Mouse (Mus musculus) limb, embryonic 13.5 days (tissue): Measurements from ENCODE around the gene Nup62. TPM values are rescaled to one million over a fixed set of nuclear protein-coding genes. Genes with fewer than 3 reads are reported as not detected.
"Not testable (repeated sequence)": the region's sequence is repeated elsewhere in the genome, so short reads cannot be mapped to it uniquely, and the experiment has no call there.

ENCODE experiments used
- ATAC-seq: fragments of 200-750 bp; cut with Nextera tagmentation; 2 replicates; pipeline ENCODE4 v1.8.0; 2017; ENCODE audit warnings: low read depth, moderate number of reproducible peaks, moderate TSS enrichment; ENCODE audit not compliant: low FRiP score
- H3K27ac ChIP-seq: fragments of 300-500 bp; sonication (generic); 2 replicates; pipeline ENCODE4 v1.5.1; 2015; ENCODE audit warnings: inconsistent platforms, mild to moderate bottlenecking, moderate library complexity
- H3K27me3 ChIP-seq: fragments of 300-500 bp; sonication (generic); 2 replicates; pipeline ENCODE4 v1.6.1; 2015; ENCODE audit warnings: mild to moderate bottlenecking, inconsistent platforms
- H3K36me3 ChIP-seq: fragments of 300-500 bp; sonication (generic); 2 replicates; pipeline ENCODE4 v1.6.1; 2015; ENCODE audit warnings: inconsistent platforms, mild to moderate bottlenecking, moderate library complexity
- H3K4me1 ChIP-seq: fragments of 300-500 bp; sonication (generic); 2 replicates; pipeline ENCODE4 v1.6.1; 2015; ENCODE audit warnings: inconsistent platforms
- H3K4me2 ChIP-seq: fragments of 300-500 bp; sonication (generic); replicated peaks from 2 replicates; pipeline ENCODE4 v1.6.1; 2015; ENCODE audit warnings: inconsistent platforms, mild to moderate bottlenecking, moderate library complexity
- H3K4me3 ChIP-seq: fragments of 300-500 bp; sonication (generic); 2 replicates; pipeline ENCODE4 v1.5.1; 2015; ENCODE audit warnings: moderate library complexity, mild to moderate bottlenecking, inconsistent platforms
- H3K9ac ChIP-seq: fragments of 300-500 bp; sonication (generic); 2 replicates; pipeline ENCODE4 v1.6.1; 2015; ENCODE audit warnings: mild to moderate bottlenecking, inconsistent platforms
- H3K9me3 ChIP-seq: fragments of 300-500 bp; sonication (generic); 2 replicates; pipeline ENCODE4 v1.6.1; 2016; ENCODE audit warnings: inconsistent platforms
- WGBS: fragments of 180-500 bp; shearing (Covaris S2); methylation state at CpG from one replicate; pipeline ENCODE4 v1.1.7; 2015; 5-methylcytosine and 5-hydroxymethylcytosine counted together
- microRNA counts: library from miRNA; unstranded; fragments of <30 nt; microRNA quantifications from one replicate; lab custom pipeline; 2016
- microRNA-seq: library from miRNA; unstranded; fragments of <30 nt; microRNA quantifications from one replicate; pipeline ENCODE4, GENCODE M21; 2016
- polyA plus RNA-seq: library from polyadenylated mRNA; unstranded; fragments of >200 nt; fragmentation: Nextera tagmentation; extraction: Ambion mirVana; gene quantifications from 2 replicates; pipeline ENCODE4 v1.2.1, GENCODE M21; 2015

Gene Nup62
- polyA plus RNA-seq, 1 experiment from 2014 or later: 97.3 TPM

DNA sequence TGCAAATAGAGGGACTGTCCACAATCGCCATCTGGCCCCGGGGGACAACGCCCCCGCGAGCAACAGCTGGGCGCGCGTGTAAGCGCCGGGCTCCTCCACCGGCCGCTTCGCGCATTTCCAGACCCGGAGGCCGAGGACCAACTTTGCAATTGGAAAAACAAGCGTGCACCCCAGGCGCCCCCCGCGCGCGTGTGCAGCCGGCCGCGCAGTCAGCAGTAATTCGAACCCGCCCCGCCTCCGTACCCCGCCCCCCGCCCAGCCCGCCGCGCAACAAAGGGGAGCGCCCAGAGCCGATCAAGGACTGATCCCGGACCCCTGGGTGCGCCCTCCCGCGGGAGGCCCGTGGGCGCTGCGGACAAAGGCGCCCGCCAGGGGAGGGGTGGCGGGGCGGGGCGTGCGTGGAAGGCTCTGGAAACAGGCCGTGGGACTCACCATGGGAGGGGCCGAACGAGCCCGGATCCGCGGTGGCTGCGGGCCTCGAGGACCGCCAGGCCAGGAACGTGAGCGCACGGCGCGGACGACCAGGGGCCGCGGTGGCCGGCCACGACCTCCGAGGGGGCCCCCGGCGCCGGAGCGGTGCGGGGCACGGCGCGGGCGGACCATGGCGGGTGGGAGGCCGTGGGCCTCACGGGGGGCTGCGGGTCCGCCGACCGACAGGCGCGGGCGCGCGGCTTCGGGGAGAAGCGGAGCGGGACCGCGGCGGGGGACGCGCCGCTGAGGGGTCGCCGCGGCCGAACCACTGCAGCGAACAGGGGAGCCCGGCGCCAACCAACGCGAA, 53.2 kb downstream of the Nup62 start:
- peaks cover 50% of the 10 kb centered on the region for H3K4me1 ChIP-seq
- no peaks in the 10 kb centered on the region for H3K27me3 ChIP-seq
- H3K4me3 ChIP-seq: peak overlapping the region; percentile 87
- ATAC-seq: peak; percentile 71
- WGBS: under 1% methylated on average over 97 of the region's 108 CpGs
- H3K27ac ChIP-seq: peak overlapping the region; percentile 100
- H3K9me3 ChIP-seq: no peaks in the 10 kb centered on the region
- H3K36me3 ChIP-seq: peaks cover 38% of the 10 kb centered on the region
- peak overlapping the region; percentile 99 for H3K4me2 ChIP-seq
- H3K9ac ChIP-seq: peak overlapping the region; percentile 99

- 3% methylated on average over 29 of the region's 29 CpGs for WGBS
- no peaks in the 10 kb centered on the region for H3K9me3 ChIP-seq
Measured at GRCm38 (mm10) chr7:44869697-44870528, 54.0 kb downstream of the Nup62 start, which contains the start of gene Ptov1. Gene Ptov1 (minus strand): TSS chr7:44869788.

GRCm38 (mm10) chr7:44870614-44871013, 54.7 kb downstream of the Nup62 start:
- peaks cover 25% of the 10 kb centered on the region for H3K36me3 ChIP-seq
- ATAC-seq: no peak
- H3K4me3 ChIP-seq: peak overlapping the region; percentile 87
- peak overlapping the region; percentile 99 for H3K4me2 ChIP-seq
- no peaks in the 10 kb centered on the region for H3K9me3 ChIP-seq
- H3K4me1 ChIP-seq: peaks cover 37% of the 10 kb centered on the region
- 72% methylated on average over 6 of the region's 6 CpGs for WGBS
- H3K27me3 ChIP-seq: no peaks in the 10 kb centered on the region
- peak overlapping the region; percentile 100 for H3K27ac ChIP-seq
- peak overlapping the region; percentile 99 for H3K9ac ChIP-seq

More at GRCm38 (mm10) chr7:44869697-44870528, 54.0 kb downstream of the Nup62 start, which contains the start of gene Ptov1:
- Histone ChIP-seq H3K4me1 (peaks cover 44% of the 10 kb centered on the region), H3K27ac (peak within 1 kb of the TSS; percentile 100), H3K36me3 (peaks cover 30% of the 10 kb centered on the region), H3K4me2 (peak within 1 kb of the TSS; percentile 99), H3K4me3 (peak within 1 kb of the TSS; percentile 87), H3K27me3 (no peaks in the 10 kb centered on the region), H3K9ac (peak within 1 kb of the TSS; percentile 99)
- ATAC-seq: peak; percentile 93

DNA sequence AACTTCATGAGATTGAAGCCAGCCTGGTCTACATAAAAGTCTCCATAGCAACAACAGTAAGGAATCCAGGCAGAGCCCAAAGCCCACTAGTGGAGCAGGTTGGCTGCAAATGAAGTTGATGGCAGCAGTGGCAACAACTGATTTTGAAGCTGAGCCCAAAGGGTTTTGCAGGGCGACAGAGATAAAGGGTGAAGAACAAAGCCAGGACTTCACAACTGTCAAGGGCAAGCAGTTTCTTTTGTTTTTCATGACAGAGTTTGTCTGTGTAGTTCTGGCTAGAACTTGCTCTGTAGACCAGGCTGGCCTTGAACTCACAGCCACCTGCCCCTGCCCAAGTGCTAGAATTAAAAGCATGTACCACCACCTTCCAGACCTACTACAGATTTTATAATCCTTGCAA, 55.3 kb downstream of the Nup62 start:
- no peak overlapping the region for H3K9ac ChIP-seq

GRCm38 (mm10) chr7:44871774-44872173, 55.9 kb downstream of the Nup62 start:
- H3K27me3 ChIP-seq, H3K4me2 ChIP-seq, H3K27ac ChIP-seq, H3K9ac ChIP-seq, ATAC-seq, H3K9me3 ChIP-seq, H3K4me3 ChIP-seq: not testable (repeated sequence)
- 86% methylated on average over 2 of the region's 2 CpGs for WGBS
- Histone ChIP-seq H3K36me3 (peaks cover 23% of the 10 kb centered on the region), H3K4me1 (peaks cover 25% of the 10 kb centered on the region)

More for the DNA sequence above, 55.3 kb downstream of the Nup62 start:
- Histone ChIP-seq H3K4me3 (no peak overlapping the region), H3K36me3 (peaks cover 23% of the 10 kb centered on the region), H3K9me3 (no peaks in the 10 kb centered on the region), H3K27ac (no peak overlapping the region), H3K4me2 (no peak overlapping the region), H3K27me3 (no peaks in the 10 kb centered on the region), H3K4me1 (peaks cover 31% of the 10 kb centered on the region)
- WGBS: 90% methylated on average over 1 of the region's 1 CpGs
- no peak for ATAC-seq

DNA sequence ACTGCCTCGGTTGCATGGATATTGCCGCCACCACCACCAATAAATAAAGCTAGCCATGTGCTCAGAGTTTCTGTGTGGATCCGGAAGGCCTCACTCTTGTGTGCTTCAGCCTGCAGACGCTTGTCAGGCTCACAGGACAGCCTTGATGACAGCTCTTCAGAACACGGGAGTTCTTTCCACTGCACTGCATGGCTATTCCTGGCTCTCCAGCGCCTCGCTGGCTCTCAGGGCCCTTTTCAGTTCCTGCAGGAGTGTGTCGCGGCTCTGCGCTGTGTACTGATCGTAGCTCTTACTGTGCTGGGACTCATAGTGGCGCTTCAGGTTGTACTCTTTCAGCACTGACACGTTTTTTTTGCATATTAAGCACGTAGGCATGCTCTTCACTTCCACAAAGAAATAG, 61.9 kb downstream of the Nup62 start:
- WGBS: 89% methylated on average over 14 of the region's 14 CpGs
- peaks cover 72% of the 10 kb centered on the region for H3K36me3 ChIP-seq
- no peak for ATAC-seq
- H3K9me3 ChIP-seq: no peaks in the 10 kb centered on the region
- no peak overlapping the region for H3K9ac ChIP-seq
- no peak overlapping the region for H3K4me2 ChIP-seq
- no peaks in the 10 kb centered on the region for H3K4me1 ChIP-seq
- no peak overlapping the region for H3K27ac ChIP-seq
- no peak overlapping the region for H3K4me3 ChIP-seq
- no peaks in the 10 kb centered on the region for H3K27me3 ChIP-seq

MicroRNAs encoded within 50 kb of the gene (microRNA counts, 519-probe panel; counts per million panel counts)
- microRNA mmu-miR-707 (lab: Ali Mortazavi, UCI): not detected

Small RNA genes within 50 kb of the gene (microRNA-seq; reads per million reads assigned to microRNA genes)
- gene Mir707: not detected

Other genes with a start within 250 kb of the Nup62 start
- gene Napsa, start 243.7 kb upstream of the Nup62 start, polyA plus RNA-seq: 1.0 and 1.3 TPM in 2 replicates
- gene Kcnc3, start 225.4 kb upstream of the Nup62 start, polyA plus RNA-seq: 0.43 and 0.51 TPM in 2 replicates
- gene Myh14, start 145.2 kb upstream of the Nup62 start, polyA plus RNA-seq: 1.8 and 4.0 TPM in 2 replicates
- gene Izumo2, start 107.3 kb upstream of the Nup62 start, polyA plus RNA-seq: not detected in 2 replicates
- 35.0 and 37.2 TPM in 2 replicates for gene Vrk3, start 67.7 kb upstream of the Nup62 start, polyA plus RNA-seq
- gene Zfp473, start 65.0 kb upstream of the Nup62 start, polyA plus RNA-seq: 1.7 and 1.8 TPM in 2 replicates
- gene Il4i1, start 299 bp downstream of the Nup62 start, polyA plus RNA-seq: 1.4 and 2.5 TPM in 2 replicates
- 3.2 and 3.6 TPM in 2 replicates for gene Atf5, start 570 bp downstream of the Nup62 start, polyA plus RNA-seq
- 112 and 122 TPM in 2 replicates for gene Akt1s1, start 32.9 kb downstream of the Nup62 start, polyA plus RNA-seq
- 86.0 and 90.5 TPM in 2 replicates for gene Tbc1d17, start 33.0 kb downstream of the Nup62 start, polyA plus RNA-seq
- 33.1 and 33.9 TPM in 2 replicates for gene Pnkp, start 41.1 kb downstream of the Nup62 start, polyA plus RNA-seq
- 502 and 514 TPM in 2 replicates for gene Ptov1, start 53.7 kb downstream of the Nup62 start, polyA plus RNA-seq
- gene Med25, start 76.6 kb downstream of the Nup62 start, polyA plus RNA-seq: 118 and 119 TPM in 2 replicates
- gene Fuz, start 80.0 kb downstream of the Nup62 start, polyA plus RNA-seq: 23.0 and 25.8 TPM in 2 replicates
- gene Ap2a1, start 113.4 kb downstream of the Nup62 start, polyA plus RNA-seq: 76.1 and 81.6 TPM in 2 replicates
- 0.23 and 0.25 TPM in 2 replicates for gene Tsks, start 127.1 kb downstream of the Nup62 start, polyA plus RNA-seq
- gene Cpt1c, start 158.8 kb downstream of the Nup62 start, polyA plus RNA-seq: 33.9 and 35.0 TPM in 2 replicates
- 670 and 703 TPM in 2 replicates for gene Prmt1, start 170.5 kb downstream of the Nup62 start, polyA plus RNA-seq
- gene Irf3, start 181.6 kb downstream of the Nup62 start, polyA plus RNA-seq: 94.6 and 96.8 TPM in 2 replicates
- gene Bcl2l12, start 182.6 kb downstream of the Nup62 start, polyA plus RNA-seq: 77.3 and 78.4 TPM in 2 replicates
- 38.6 and 40.7 TPM in 2 replicates for gene Scaf1, start 200.3 kb downstream of the Nup62 start, polyA plus RNA-seq
- 27.5 and 29.1 TPM in 2 replicates for gene Rras, start 201.9 kb downstream of the Nup62 start, polyA plus RNA-seq
- gene Prr12, start 236.8 kb downstream of the Nup62 start, polyA plus RNA-seq: 14.5 and 15.3 TPM in 2 replicates
- 71.2 and 71.4 TPM in 2 replicates for gene Nosip, start 246.3 kb downstream of the Nup62 start, polyA plus RNA-seq
- gene Prrg2, start 246.6 kb downstream of the Nup62 start, polyA plus RNA-seq: 22.3 and 24.5 TPM in 2 replicates